Mouse (Mus musculus): ENCODE measurements around the gene Fntb.

Fntb gene

DNA sequence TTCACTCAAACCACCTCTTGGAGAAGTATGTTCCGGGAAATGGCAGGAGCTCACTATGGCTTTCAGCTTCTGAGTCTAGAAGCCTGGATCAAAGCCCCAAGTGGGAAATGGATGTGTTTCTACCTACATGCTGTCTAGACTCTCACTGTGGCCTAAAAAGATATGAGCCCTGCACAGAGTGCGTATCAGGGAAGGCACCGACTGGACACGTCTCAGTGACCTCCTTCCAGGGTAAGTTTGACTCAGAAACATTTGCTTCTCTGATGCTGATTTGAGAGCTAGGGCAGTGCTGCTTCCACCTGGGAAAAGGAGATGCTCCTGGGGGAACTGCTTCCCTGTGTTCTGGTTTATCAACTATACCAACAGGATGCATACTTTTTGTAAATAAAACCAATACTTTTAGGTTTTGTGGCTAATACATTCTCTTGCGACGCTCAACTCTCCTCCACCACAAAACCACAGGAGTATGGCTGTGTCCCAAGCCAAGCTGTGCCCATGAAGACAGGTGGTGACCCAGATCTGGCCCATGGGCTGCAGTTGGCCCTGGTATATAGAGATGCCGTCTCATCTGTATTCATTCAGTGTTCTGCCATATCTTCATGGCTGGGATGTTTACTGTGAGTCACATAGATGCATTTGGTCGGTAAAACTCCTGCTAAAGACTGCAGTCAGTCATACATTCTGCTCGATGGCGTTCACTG, 159.7 kb downstream of the Fntb start:
- no peak for DNase-seq

DNA sequence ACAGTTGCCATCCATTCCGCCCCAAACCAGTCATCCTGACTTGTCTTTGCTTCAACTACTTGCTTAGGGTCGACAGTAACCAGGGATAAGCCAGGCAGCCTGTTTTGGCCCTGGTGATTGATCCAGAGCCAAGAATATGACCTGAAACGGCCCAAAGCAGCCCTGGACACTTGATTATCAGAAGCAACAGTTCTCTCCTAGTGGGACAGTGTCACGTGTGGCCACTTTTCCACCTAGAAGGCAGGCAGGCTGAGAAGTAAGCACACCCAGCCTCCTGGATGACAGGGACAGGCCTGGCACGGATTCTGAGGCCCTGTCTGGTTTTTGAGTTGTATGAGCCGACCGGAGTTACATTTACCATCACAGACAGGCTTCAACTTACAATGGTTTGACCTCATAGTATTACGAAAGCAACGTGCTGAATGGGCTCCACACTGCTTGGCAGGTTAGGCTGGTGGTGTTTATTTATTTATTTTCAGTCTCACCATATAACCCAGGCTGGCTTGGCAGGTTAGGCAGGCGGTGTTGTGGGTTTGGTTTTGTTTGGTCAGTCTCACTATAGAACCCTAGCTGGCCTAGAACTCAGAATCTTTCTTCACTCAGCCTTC, 161.1 kb downstream of the Fntb start:
- no peak for DNase-seq

GRCm38 (mm10) chr12:76927012-76927411, 161.6 kb downstream of the Fntb start:
- DNase-seq, result no peak

DNA sequence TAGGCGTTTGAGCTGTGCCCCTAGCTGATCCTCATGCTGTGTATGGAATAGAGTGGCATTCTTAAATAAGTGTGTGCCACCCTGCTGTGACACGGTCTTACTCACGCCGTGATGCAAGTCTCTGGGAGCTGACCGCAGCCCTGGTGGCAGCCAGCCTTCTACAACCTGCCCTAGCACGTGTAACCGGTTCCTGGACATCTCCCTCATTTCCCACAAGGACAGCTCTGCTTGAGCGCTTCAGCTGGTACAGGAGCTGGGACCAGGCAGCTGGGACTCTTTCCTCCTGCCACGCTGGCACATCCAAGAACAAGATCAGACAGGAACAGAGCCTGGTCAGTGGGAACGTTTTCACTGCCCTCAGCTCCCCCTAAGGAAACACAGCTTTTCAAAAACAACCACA, 162.2 kb downstream of the Fntb start:
- no peak for DNase-seq

DNA sequence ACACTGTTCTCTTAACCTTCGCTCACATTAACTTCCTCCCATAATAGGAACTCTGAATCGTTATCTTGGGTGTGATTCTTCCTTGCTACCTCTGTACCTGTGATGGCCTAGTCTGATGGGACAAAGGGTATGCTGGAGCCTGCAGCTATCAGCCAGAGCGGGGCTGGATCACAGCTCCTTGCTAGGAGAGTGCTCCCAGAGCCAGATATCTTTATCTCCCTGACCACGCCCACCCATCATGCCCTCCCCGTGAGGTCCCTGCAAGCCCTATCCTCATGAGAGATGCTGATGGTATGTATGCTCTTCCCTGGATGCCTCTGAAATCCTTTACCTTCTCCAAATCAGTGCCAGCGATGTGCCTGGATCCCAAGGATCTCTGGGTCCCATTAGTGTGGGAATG, 164.8 kb downstream of the Fntb start:
- no peak for DNase-seq

DNA sequence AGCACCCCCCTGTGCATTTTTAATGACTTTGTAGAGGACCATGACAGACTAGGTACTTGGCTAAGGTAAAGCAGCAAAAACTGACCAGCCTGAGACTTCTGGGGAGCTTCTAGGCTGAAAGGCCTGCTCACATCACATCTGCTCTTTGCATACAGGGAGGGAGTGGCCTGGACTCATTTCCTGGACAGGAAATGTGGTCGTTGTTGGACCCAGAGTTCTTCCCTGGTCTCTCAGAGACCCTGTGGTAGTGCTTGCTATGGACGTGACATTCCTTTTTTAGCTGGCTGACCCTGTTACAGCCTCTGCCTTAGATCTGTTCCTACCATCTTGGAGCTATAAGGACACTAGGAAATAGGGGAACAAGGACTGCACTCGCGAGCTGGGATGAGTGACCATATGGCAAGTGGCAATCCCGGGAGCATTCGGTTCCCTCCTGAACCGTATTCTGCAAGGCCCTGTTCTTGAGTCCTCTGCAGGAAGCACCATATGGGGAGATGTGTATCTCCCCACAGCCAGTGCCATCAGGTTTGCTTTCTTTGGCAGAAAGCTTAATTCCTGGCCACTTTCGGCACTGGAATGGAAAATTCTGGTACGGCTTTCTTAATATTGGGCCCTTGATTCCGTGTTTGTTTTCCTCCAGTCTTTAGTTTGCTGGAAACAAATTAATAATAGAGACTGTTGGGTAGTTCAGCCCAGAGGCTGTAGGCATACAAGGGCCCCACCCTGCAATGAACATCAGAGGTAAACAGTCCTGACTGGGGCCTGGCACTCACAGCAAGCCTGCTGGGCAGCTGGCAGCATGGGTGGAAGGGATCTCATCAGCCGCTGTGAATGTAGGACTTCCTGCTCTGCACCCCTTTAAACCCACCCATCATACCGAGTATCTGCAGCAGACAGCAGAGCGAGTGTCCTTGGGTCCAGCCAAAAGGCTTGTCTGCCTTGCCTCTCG, 166.6 kb downstream of the Fntb start:
- no peak for DNase-seq

- DNase-seq, result no peak
Measured at GRCm38 (mm10) chr12:76932688-76933060, 167.3 kb downstream of the Fntb start.

DNA sequence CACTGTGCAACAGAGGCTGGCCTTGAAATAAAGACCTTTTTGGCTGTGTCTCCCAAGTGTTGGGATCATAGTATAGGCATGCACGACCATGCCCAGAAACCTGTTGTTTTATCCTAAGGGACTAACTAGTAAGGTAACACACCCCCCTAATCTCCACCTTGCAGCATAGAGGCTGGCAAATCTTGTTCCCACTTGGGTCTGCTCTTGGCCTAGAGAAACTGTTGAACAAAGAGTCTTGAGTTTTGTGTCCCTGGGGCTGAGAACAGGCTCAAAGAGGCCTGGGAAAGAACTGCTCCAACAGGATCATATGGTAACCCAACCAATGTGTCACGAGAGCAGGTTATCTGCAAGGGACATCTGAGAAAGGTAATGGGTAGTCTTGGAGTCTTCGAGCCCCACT, 169.0 kb downstream of the Fntb start:
- no peak for DNase-seq

DNA sequence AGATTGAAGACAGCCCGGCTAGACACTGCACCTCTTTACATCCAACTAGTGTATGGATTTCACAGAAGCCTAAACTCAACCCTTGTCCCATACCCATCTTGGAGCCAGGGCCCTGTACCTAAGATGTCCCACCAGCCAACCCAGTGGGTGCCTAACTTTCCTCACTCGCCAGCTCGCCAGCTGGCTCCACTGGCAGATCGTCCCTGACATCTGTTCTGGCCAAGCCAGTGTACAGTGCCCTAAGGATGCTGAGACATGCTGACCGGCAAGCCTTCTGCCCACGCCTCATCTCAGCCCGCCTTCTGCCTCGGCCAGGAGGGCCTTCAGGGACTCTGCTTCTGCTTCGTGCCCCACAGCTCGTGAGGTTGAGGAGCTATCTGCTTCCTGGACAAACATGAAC, 170.8 kb downstream of the Fntb start:
- no peak for DNase-seq

- peak; percentile 59 for DNase-seq
Measured at GRCm38 (mm10) chr12:76938013-76938412, 172.6 kb downstream of the Fntb start.

- DNase-seq, result no peak
Measured at GRCm38 (mm10) chr12:76941524-76941923, 176.1 kb downstream of the Fntb start.

DNA sequence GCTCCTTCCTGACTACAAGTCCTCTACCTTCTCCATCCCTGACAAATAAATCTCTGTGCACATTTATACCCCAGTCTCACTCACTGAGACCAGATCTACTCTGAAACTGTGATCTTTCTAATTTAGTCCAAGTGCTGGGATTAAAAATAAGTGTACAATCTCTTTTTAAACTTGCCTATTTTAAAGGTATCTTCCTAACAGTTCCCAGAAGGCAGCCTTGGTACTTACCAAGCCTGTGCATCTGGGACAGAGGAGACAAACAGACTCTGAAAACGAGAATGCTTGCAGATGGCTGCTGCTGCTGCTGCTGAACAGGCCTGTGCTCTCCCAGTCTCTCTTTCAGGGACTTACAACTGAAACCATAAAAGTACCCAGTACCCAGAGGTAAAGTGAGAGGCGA, 177.1 kb downstream of the Fntb start:
- no peak for DNase-seq

GRCm38 (mm10) chr12:76943046-76943445, 177.7 kb downstream of the Fntb start:
- DNase-seq, result no peak

GRCm38 (mm10) chr12:76943466-76943865, 178.1 kb downstream of the Fntb start:
- no peak for DNase-seq

DNA sequence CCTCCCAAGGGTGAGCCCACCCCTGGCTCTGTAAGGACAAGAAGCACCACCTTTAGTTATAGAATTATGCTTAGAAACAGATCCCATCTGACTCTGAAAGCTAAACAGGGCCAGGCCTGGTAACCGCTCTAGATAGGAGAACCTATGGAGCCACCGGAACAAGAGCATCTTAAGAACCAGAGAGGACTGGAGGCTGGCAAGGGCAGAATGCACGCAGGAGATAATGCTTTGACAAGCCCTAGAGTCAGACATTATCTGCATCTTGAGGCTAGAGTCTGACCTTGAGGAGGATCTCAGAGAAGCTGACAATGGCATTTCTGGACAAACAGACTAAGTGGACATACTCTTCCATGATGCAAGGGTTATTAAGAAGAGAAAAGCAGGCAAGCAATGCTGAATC, 182.1 kb downstream of the Fntb start:
- no peak for DNase-seq

GRCm38 (mm10) chr12:76948185-76948584, 182.8 kb downstream of the Fntb start:
- no peak for DNase-seq

DNA sequence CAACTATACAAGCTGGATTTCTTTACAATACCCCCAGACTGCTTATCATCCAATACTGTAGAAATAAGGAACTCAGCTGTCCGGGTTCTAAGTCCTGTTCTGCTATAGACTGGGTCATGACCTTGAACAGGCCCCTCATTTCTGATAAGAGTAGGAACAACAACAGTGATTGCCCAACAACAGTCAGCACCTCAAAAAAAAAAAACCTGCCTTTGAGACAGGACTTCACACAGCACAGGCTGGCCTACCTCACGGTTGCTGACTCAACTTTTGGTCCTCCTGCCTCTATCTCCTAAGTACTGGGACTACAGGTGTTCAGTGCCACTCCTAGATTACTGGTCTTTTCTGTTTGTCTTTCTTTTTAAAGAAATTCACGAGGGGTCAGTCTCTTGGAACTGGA, 183.4 kb downstream of the Fntb start:
- DNase-seq, result no peak

- DNase-seq, result no peak
Measured at GRCm38 (mm10) chr12:76950330-76950729, 184.9 kb downstream of the Fntb start.

- peak; percentile 63 for DNase-seq
Measured at GRCm38 (mm10) chr12:76953750-76954363, 188.5 kb downstream of the Fntb start.

- peak; percentile 83 for DNase-seq
Measured at GRCm38 (mm10) chr12:76954698-76955423, 189.5 kb downstream of the Fntb start.

DNA sequence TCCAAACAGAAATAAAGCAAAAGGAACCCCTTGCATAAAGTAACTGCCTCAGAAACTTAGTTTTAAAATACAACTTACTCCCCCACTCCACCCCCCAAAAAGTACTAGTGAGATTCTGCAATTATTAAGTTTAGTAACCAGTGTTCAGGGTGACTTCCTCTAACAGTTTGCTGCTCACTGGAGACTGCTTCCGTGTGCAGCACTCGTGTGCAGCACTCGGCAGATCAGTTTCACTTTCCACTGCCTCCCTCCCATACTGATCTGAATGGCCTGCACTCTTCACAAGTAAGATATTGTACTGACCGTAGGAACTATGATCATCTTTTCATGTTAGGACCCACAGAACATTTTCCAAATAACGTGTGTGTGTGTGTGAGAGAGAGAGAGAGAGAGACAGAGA, 192.3 kb downstream of the Fntb start:
- DNase-seq, result no peak

GRCm38 (mm10) chr12:76961052-76961931, 195.9 kb downstream of the Fntb start:
- peak; percentile 40 for DNase-seq

Measured in kidney, adult 9 months (tissue).